Mouse (Mus musculus) liver, postnatal 0 days (tissue): ENCODE measurements around the gene Sox10.

Experiments
- CTCF ChIP-seq: sonication (generic); IDR thresholded peaks from 2 replicates; pipeline ENCODE4 v1.5.1; 2016; ENCODE audit warnings: antibody characterized with exemption, low read depth
- EP300 ChIP-seq: IDR thresholded peaks from 2 replicates; pipeline ENCODE4 v1.6.1; 2016; ENCODE audit warnings: antibody characterized with exemption, low read depth, mild to moderate bottlenecking

DNA sequence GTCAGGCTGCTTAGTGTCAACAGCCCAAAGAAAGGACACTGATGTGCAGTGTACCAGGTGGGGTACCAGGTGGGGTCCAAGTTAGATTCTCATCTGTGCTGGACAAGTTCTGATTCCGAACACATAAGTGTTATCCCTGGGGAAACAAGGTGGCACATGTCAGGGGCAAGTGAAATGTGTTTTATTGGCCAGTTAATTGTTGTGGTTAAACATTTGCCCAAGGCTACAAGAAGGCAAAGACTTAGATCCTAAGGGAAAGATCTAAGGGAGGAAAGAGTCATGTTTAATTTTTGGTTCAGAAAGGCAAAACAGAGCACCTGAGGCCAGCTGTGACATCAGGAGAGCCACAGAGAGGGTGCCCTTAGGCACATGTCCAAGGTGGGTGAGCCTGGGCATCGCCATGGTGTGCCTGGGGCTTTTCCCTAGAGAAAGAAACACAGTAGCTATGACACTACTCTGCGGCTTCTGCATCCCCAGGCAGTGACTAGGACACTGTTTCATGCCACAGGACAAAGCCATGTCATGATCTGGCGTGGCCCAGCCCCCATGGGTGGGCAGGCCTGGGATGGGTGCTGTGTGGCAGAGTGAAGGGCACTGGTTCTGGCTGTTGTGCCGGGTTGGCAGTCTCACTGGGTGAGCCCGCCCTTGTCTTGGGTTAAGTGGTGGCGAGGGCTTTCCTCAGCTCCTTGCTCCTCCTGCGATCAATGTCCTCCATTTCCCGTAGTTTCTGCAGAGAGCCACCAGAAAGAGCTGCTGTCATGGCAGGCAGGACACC, 30.4 kb downstream of the Sox10 start:
- TF ChIP-seq CTCF (no peak), EP300 (no peak)
